Mouse (Mus musculus) spleen, postnatal 0 days (tissue): Measurements from ENCODE around the gene Mcfd2. TPM values are rescaled to one million over a fixed set of nuclear protein-coding genes. Genes with fewer than 3 reads are reported as not detected.

Experiments
- polyA plus RNA-seq: library from polyadenylated mRNA; unstranded; fragments of >200 nt; fragmentation: Nextera tagmentation; extraction: Ambion mirVana; gene quantifications from 2 replicates; pipeline ENCODE4 v1.2.1, GENCODE M21; 2015

Gene Mcfd2
- 38.5 and 47.9 TPM in 2 replicates for polyA plus RNA-seq

GRCm38 (mm10) chr17:87265792-87266186 is at the start of gene Mcfd2:
Gene Mcfd2, minus strand, starts transcription at chr17:87265935.

GRCm38 (mm10) chr17:87282706-87283053 is 16.9 kb upstream of the Mcfd2 start, which contains the start of gene Ttc7:
Gene Ttc7, plus strand, starts transcription at chr17:87282886.

Other genes with a start within 250 kb of the Mcfd2 start
- gene Pigf, start 240.5 kb downstream of the Mcfd2 start, polyA plus RNA-seq, result 11.9 and 12.8 TPM in 2 replicates
- 87.5 and 92.0 TPM in 2 replicates for gene Cript, start 240.4 kb downstream of the Mcfd2 start, polyA plus RNA-seq
- 3.0 and 4.4 TPM in 2 replicates for gene Socs5, start 158.3 kb downstream of the Mcfd2 start, polyA plus RNA-seq
- 19.6 and 23.8 TPM in 2 replicates for gene Ttc7, start 17.0 kb upstream of the Mcfd2 start, polyA plus RNA-seq
- gene Stpg4, start 161.8 kb upstream of the Mcfd2 start, polyA plus RNA-seq, result not detected in 2 replicates
- 447 and 464 TPM in 2 replicates for gene Calm2, start 181.0 kb upstream of the Mcfd2 start, polyA plus RNA-seq